Mouse (Mus musculus) G1E (cell line): ENCODE results near the gene Tfap2d. TPM values are rescaled to one million over a fixed set of nuclear protein-coding genes. Genes with fewer than 3 reads are reported as not detected.

Experiments
- ATAC-seq: 2 replicates; pipeline ENCODE4 v1.8.0; 2016; ENCODE audit warnings: mild to moderate bottlenecking; ENCODE audit not compliant: insufficient number of reproducible peaks, poor library complexity, low FRiP score, severe bottlenecking; ENCODE audit errors: extremely low read depth
- DNase-seq: peaks from one replicate; pipeline ENCODE4 v3.0.0; 2012; ENCODE audit warnings: low spot score
- H3K27me3 ChIP-seq: 2 replicates; pipeline ENCODE4 v1.6.1; 2012; ENCODE audit warnings: mild to moderate bottlenecking, low read length, inconsistent platforms; ENCODE audit not compliant: insufficient read depth
- H3K36me3 ChIP-seq: replicated peaks from 2 replicates; pipeline ENCODE3; 2012; ENCODE audit warnings: mild to moderate bottlenecking, inconsistent platforms
- H3K4me1 ChIP-seq: 2 replicates; pipeline ENCODE4 v1.6.1; 2012; ENCODE audit warnings: low read depth, low read length, inconsistent platforms, mixed read lengths; ENCODE audit not compliant: insufficient read depth
- H3K4me3 ChIP-seq: 2 replicates; pipeline ENCODE4 v1.5.1; 2012; ENCODE audit warnings: low read depth, mild to moderate bottlenecking, inconsistent platforms, low read length, moderate library complexity, mixed read lengths
- H3K9me3 ChIP-seq: replicated peaks from 2 replicates; pipeline ENCODE4 v1.6.1; 2012; ENCODE audit warnings: inconsistent platforms
- CTCF ChIP-seq: IDR thresholded peaks from 2 replicates; pipeline ENCODE4 v1.5.1; 2012; ENCODE audit warnings: low read depth, low read length, inconsistent platforms, mixed read lengths
- GATA1 ChIP-seq: IDR thresholded peaks from 2 replicates; pipeline ENCODE4 v1.6.1; 2012; ENCODE audit warnings: borderline replicate concordance, low read length, inconsistent platforms, mixed read lengths
- GATA2 ChIP-seq: IDR thresholded peaks from 2 replicates; pipeline ENCODE4 v1.6.1; 2012; ENCODE audit warnings: low read depth, low read length, inconsistent platforms, borderline replicate concordance
- POLR2AphosphoS5 ChIP-seq: IDR thresholded peaks from 2 replicates; pipeline ENCODE4 v1.6.1; 2012; ENCODE audit warnings: low read depth, low read length, inconsistent platforms; ENCODE audit not compliant: insufficient replicate concordance
- TAL1 ChIP-seq: conservative IDR thresholded peaks from 2 replicates; pipeline ENCODE4 v1.6.1; 2012; ENCODE audit warnings: low read depth, low read length, inconsistent platforms, mixed read lengths
- polyA plus RNA-seq: library from polyadenylated mRNA; stranded (reverse); fragments of >175 nt; gene quantifications from 2 replicates; pipeline ENCODE4 v1.2.3, GENCODE M21; 2012
- total RNA-seq, 2 experiments: library from RNA; stranded (forward) in 1 of 2; stranded (reverse) in 1 of 2; fragments of 200-1000 nt in 1 of 2; fragments of >200 nt in 1 of 2; fragmentation: Nextera tagmentation in 1 of 2; gene quantifications; 2 replicates each; pipeline ENCODE4 v1.2.3; 2014 to 2017

Tfap2d gene
- total and polyA plus RNA-seq, 3 experiments = 2.2 TPM; not detected in 2

DNA sequence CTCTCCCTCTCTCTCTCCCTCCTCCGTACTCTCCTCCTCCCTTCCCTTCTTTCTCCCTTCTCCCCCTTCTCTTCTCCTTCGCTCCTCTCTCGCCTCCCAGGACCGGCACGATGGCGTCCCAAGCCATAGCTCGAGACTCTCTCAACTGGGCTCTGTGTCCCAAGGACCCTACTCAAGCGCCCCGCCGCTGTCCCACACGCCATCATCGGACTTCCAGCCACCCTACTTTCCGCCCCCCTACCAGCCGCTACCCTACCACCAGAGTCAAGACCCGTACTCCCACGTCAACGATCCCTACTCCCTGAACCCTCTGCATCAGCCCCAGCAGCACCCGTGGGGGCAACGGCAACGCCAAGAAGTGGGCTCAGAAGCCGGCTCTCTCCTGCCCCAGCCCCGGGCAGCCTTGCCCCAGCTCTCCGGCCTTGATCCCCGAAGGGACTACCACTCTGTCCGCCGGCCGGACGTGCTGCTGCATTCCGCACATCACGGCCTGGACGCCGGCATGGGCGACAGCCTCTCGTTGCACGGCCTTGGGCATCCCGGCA is 111.1 kb downstream of the Tfap2d start:
- Histone ChIP-seq H3K27me3 (no peaks in the 10 kb centered on the region), H3K9me3 (peaks cover 11% of the 10 kb centered on the region)
- TF ChIP-seq CTCF (no peak), GATA1 (no peak), TAL1 (no peak), POLR2AphosphoS5 (no peak), GATA2 (no peak)

More for the DNA sequence above, 111.1 kb downstream of the Tfap2d start:
- DNase-seq (no peak), ATAC-seq (no peak)
- no peaks in the 10 kb centered on the region for H3K36me3 ChIP-seq
- H3K4me1 ChIP-seq = no peaks in the 10 kb centered on the region
- no peak overlapping the region for H3K4me3 ChIP-seq

Other genes starting within 250 kb of the Tfap2d start
- not detected in 2 replicates for gene Tfap2b, start 105.9 kb downstream of the Tfap2d start, total RNA-seq (2014; fragmentation: Nextera tagmentation)
- gene Tfap2b, start 105.9 kb downstream of the Tfap2d start, total RNA-seq (2017) = 0.05 and 0.46 TPM in 2 replicates
- gene Tfap2b, start 105.9 kb downstream of the Tfap2d start, polyA plus RNA-seq = not detected in 2 replicates